Mouse (Mus musculus) T-helper 1 cell (primary cell): ENCODE data around the gene Gm49354.

Experiments used
- in situ Hi-C: fragments of 300-600 bp; cut with MboI, MseI; formaldehyde crosslinking; loops from one replicate; pipeline ENCODE4 v1.15.1; 2025; ENCODE audit warnings: high pct_unique_total_duplicates

The Gm49354 gene

GRCm38 (mm10) chr13:59782145-59782544 is at the start of gene Gm49354:
Gm49354 (minus strand) TSS chr13:59782245.
- in situ Hi-C loops: no loop called here

- in situ Hi-C loops: no loop called here
These were observed 43.9 kb upstream of the Gm49354 start for GRCm38 (mm10) chr13:59825966-59826365.

DNA sequence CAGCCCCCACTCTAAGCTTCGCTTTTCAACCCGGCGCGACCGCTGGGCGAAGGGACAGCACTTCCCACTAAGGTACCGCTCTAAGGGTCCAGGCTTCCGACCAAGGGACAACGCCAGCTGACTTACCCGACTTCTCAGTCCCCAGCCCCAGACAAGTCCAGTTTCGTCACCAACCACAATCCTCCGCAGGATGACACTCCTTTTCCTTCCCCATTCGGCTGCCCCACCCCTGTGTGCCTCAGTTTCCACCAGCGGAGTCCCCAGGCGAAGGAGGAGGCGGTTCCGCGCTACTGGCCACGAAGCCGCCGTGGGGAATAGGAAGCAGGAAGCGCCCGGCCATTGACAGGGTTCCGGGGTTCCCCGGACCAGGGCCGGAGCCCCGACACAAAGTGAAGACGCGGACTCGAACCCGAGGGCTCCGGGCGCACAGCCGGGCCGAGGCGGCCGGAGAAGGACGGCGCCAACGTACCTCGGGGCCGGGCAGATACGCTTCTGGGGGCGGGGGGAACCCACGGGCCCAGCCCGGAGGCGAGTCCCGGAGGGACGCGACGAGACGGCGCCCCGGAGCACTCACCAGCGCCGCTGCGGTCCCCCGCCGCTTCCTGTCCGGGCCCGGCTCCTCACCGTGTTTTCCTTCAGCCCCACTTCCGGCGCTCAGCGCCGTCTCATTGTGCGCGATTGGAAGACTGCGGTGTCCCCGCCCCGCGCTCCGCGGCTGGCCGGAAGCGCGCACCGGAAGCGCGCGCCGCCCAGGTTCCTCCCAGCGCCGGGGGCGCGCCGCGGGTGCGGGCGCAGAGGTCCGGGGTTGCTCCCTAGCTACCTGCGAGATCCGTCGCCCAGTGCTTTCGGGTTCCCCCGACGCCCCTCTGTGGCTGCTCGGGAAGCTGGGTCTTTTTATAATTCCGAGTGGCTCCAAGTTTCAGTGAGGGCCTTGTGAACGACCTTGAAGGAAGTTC is 40.7 kb upstream of the Gm49354 start, which contains the start of gene Tut7:
Gene Tut7, minus strand, starts transcription at position 641 of the 956 bp plus-strand sequence.
- in situ Hi-C loops: no loop called here

DNA sequence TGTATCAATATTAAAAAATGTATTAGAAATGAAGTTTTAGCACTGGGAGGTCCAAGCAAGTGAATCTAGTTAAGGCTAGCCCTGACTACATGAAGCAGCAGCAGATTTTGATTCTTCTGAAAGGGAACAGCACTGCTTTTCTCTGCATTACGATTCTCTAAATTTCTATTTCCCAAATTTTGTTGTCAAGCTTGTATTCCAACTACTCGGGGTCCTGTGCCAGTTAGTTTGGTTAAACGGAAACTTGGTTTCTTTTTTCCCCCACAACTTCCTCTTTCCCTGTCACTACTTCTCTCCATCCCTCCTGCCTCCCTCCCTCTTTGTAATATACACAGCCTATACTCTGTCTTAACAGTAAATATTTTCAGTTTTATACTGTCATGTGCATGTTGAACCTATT is 38.8 kb upstream of the Gm49354 start:
- in situ Hi-C loops: no loop called here

GRCm38 (mm10) chr13:59820114-59820513 is 38.1 kb upstream of the Gm49354 start:
- in situ Hi-C loops: no loop called here

GRCm38 (mm10) chr13:59817352-59817751 is 35.3 kb upstream of the Gm49354 start:
- in situ Hi-C loops: loop anchor here (5.0 kb wide), 1 partner anchor 40 kb away; no protein-coding TSS in a partner anchor

- in situ Hi-C loops: no loop called here
These were observed 32.1 kb upstream of the Gm49354 start for GRCm38 (mm10) chr13:59814109-59814591.

DNA sequence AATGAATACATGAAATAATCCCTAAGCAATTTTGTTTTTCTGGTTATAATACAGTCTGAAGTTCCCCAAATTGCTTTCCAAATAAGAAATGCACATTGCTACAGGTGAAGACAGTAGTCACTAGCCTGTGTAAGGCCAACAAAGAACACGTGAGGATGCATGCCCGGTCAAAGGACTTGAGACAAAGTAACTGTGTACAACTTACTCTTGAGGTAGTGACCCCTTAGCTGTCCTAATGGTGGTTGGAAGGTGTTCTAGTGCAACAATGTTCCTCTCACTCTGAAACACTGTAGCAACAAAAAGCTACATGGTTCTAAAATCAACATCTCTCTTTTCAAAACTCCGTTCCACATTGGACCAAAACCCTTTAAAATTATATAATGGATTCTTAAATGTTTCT is 29.5 kb upstream of the Gm49354 start:
- in situ Hi-C loops: no loop called here

- in situ Hi-C loops: no loop called here
These were observed 19.0 kb upstream of the Gm49354 start for GRCm38 (mm10) chr13:59801000-59801399.

DNA sequence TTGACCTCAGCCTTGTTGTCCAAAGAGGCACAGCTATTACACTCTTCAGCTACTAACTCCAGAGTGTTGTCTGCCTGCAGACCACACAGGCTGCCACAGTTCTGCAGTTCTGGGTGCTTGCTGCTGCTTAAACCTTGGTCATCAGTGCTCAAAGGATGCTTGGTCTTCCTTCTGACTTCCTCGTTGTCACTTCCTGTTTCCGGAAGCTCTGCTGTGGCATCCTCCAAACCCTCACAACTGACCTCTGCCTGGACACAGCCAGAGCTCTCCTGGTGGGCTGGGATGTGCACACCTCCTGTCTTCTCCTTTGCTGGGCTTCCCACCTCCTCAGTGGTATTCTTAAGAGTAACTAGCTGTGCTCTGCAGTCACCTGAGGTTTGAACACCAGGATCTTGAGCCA is 18.0 kb upstream of the Gm49354 start:
- in situ Hi-C loops: no loop called here

GRCm38 (mm10) chr13:59798306-59798705 is 16.3 kb upstream of the Gm49354 start:
- in situ Hi-C loops: no loop called here

DNA sequence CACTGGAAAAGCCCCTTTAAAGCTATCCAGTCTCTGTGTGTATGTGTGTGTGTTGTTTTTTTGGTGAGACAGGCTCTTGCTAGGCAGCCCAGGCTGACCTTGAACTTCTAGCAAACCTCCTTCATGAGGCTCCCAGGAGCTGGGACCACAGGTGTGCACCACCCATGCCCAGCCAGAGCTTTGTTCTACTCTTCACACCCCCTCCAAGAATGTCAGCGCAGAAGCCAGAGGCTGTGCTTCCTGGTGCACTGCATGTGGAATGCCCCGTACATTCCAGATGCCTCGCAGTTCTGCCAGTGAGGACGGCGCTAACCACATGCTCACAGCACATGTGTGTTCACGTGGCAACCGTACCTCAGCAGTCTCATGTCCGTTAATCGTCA is 14.4 kb upstream of the Gm49354 start:
- in situ Hi-C loops: no loop called here

GRCm38 (mm10) chr13:59795807-59796465 is 13.9 kb upstream of the Gm49354 start:
- in situ Hi-C loops: no loop called here

DNA sequence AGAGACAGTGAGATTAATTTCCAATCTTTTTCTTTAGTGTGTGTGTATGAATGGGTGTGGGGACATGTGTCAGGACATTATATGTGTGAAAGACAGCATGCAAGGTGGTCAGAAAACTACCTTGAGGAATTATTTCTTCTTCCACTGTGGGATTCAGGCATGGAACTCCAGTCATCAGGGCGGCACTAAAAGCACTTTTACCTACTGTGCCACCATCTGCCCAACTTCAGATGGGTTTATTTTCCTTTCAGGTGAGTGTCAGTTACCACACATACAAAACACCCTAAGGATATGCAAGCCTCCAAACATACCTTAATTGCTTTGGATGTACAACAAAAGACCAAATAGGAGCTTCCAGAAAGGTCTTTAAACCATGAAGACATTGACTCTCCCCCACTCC is 12.7 kb upstream of the Gm49354 start:
- in situ Hi-C loops: no loop called here

DNA sequence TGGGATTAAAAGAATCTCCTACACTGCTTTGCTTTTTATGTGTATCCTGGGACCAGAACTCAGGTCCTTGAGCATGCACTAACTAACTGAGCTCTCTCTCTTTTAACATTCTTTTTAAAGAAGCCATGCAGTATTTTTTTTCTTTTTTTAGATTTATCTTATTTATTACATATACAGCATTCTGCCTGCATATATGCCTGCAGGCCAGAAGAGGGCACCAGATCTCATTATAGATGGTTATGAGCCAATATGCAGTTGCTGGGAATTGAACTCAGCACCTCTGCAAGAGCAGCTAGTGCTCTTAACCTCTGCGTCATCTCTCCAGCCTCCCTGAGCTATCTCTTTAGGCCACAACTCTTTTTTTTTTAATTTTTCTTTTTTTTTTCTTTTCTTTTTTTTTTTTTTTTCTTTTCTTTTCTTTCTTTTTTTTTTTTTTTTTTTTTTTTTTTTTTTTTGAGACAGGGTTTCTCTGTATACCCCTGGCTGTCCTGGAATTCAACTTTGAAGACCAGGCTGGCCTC is 2.2 kb downstream of the Gm49354 start:
- in situ Hi-C loops: loop anchor here (5.0 kb wide), 1 partner anchor 37 kb away; no protein-coding TSS in a partner anchor

DNA sequence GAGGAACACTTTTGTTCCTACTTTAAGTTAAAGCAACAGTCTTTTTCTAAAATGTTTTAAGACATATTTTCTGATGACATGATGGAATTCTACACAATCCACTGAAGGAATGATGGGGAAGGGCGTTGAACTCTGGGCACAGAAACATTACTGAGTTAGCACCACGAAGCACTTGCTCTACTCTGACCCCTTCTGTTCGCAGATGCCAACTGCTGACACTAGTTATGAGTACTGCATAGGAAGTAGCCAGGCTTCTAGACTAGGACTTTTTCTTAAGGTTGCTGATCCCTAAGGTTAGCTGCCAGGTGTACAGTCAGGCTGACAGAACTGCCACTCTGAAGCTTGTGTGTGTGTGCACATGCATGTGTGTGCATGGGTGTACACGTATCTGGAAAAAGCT is 2.8 kb downstream of the Gm49354 start:
- in situ Hi-C loops: loop anchor here (5.0 kb wide), 1 partner anchor 38 kb away; no protein-coding TSS in a partner anchor

- in situ Hi-C loops: loop anchor here (5.0 kb wide), 1 partner anchor 42 kb away; no protein-coding TSS in a partner anchor
These were observed 6.9 kb downstream of the Gm49354 start for GRCm38 (mm10) chr13:59775168-59775567.

DNA sequence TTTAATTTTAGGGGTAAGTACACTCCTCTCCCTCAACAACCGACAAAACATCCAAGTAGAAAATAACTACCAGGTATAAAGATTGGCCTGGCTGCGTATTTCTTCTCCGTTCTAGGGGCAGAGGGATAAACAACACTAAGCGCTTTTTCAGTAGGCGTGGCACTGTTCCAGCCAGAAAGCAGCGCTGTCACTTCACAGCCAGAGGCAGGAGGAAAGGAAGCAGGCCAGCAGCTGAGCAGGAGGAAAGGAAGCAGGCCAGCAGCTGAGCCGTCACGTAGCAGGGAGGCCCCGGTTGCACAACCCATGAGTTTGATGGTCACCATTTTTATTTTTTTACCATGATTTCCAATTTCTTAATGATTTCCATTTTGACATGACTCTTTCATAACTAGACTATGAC is 10.8 kb downstream of the Gm49354 start:
- in situ Hi-C loops: no loop called here

GRCm38 (mm10) chr13:59770847-59771246 is 11.2 kb downstream of the Gm49354 start:
- in situ Hi-C loops: no loop called here

DNA sequence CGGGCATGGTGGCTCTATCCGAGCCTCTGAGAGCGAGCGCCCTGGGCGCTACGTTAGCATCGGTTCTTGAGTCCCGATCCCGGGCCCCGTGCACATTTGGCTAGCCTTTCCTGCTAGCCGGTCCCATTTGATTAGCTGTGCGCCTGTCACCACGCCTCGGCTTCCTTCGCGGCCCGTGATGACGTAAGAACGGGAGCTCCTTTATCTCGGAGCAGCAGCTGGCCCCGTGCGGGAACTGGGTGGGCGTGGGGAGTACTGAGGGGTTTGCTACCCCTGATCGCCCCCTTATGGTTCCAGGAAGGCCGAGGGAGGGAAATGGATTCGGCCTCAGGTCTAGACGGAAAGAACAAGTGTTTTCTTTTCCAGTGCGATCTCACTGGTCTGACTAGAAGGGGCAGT is 11.9 kb downstream of the Gm49354 start:
- in situ Hi-C loops: no loop called here

DNA sequence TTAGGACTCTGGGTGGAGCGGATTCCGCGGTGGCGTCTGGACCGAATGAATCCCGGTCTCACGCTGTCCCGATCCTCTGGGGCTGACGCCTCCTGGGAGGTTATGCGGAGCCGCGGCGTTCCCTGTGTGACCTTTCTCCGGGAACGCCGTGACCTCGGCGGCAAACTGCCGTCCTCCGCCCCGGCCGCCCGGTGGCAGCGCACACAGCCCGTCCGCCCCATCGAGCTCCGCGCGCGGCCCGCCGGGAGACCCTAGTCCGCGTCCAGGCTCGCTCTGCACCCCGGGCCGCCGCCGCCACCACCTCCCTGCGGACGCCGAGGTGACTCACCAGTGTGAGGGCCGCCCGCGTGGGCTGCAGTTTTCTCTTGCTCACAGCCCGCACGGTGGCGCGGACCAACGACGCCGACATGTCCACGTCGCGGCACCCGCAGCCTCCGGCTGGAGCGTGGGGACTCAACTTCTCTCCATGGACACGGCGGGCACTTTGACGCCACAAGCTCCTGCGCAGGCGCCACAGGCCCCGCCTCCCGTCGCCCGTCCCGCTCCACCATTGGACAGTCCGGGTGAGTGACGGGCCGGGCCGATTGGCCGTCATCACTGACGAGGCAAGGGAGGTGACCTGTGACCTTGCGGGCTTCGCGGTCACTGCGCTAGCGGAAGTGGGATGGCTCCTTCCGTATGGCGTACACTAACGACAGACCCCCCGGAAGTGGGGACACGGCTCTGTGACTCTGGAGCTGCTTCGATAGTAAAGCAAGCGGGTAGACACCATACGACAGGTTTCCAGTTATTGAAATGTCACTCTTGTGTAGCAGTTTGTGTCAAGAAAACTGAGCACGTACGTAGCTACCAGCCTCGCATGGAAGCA is 12.5 kb downstream of the Gm49354 start, which contains the start of gene Isca1:
Gene Isca1, minus strand, starts transcription at position 515 of the 868 bp plus-strand sequence.
- in situ Hi-C loops: no loop called here
